Mouse (Mus musculus) c-Kit-positive CD71-negative TER-119-negative erythroid progenitor cells, embryonic 14.5 days (primary cell): ENCODE results near the gene Gimap7.
"Not testable (repeated sequence)": the region's sequence is repeated elsewhere in the genome, so short reads cannot be mapped to it uniquely, and the experiment has no call there.

Experiments used
- DNase-seq: peaks from one replicate; pipeline ENCODE4 v3.0.0-alpha.2; 2013; ENCODE audit warnings: low read depth

Gimap7 gene

DNA sequence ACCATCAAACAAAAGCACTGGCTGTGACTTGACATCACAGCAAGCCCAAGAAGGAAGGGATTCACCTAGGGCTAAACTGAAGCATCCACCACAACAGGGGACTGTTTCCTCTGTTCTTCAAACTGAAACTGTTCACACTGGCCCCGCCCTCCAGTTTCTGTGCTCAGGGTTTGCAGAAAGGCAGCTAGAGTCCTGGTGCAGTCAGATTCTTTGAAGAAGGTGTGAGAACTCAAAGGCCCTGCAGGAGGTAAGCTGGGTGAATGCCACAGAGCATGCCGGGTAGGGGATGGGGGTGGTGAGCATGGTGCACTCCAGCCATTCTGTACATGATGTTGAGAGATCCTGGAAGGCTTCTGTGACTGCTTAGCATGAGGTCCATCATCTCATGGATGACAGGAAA is at the start of gene Gimap7, which contains the start of gene Gm28053:
Gene Gimap7 (plus strand): TSS at position 167 of the 400 bp plus-strand sequence.
Gene Gm28053 (plus strand): TSS at position 153 of the 400 bp plus-strand sequence.
- DNase-seq = no peak

DNA sequence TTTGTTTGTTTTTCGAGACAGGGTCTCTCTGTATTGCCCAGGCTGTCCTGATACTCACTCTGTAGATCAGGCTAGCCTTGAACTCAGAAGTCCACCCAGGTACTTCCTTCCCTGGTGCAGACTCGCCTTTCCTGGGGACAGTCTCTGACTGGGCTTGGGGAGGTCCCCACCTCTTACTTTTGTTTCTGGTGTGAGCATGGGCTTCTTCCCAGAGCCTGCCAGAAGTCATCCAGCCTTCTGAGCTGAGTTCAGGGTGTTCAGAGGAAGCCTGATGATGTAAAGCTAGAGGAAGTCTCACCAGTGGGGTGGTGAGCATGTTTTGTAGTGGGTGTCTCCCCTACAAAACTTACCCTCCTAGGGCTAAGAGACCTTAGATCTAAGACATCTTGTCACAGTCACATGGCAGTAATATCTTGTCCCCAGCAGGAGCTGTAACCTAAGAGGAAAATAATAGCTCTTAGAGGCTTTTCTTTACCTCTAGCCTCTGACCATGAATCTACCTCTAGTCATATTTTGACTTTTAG is 48.9 kb upstream of the Gimap7 start:
- DNase-seq = no peak

DNA sequence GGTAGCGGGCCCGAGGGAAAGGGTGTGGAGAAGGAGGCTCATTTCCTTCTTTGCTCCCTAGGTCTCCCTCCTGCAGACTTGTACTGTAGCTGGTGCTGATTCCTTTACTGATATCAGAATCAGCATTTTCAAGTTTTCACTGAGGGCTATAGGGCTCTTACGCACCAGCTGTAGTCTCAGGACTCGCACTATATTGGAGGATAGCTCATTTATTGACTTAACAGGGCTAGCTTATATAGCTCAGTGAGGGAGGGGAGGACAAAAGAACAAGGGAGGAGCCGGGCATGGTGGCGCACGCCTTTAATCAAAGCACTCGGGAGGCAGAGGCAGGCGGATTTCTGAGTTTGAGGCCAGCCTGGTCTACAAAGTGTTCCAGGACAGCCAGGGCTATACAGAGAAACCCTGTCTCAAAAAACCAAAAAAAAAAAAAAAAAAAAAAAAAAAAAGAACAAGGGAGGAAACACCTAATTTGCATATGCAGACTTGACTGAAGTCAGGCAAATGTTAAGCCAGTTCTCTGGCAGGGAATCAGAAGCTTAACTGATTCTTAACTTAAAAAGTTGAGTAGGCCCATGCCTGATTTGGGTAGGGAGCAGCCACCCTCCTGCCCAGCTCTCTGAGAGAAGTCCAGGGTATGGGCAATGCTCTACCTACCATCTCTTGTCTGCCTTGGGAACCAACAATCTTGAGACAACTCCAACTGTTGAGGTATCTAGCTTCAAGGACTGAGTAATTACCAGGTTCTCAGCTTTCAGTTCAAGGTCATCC is 43.9 kb upstream of the Gimap7 start:
- no peak for DNase-seq

DNA sequence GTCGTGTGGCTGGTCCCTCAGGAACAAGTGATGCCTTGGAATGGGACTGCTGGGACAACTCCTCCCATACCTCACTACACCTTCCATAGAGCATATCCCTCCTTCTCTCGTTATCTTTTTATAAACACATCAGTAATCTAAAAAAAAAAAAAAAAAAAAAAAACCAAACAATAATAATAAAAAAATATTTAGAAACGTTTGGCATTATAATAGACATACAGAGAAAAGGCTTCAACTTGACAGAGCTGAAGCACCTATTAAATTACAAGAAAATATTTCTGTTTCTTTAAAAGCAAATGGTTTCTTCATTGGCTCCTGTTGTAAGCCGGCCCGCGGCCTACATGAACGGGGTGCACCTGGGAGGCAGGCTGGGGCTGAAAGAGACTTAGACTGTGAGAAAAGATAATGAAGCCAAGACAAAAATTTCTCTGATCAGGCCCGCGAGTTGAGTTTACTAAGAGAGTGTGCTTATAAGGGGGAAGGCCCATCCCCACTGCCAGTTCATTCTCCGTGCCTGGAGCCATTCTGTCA is 43.0 kb upstream of the Gimap7 start:
- no peak for DNase-seq

DNA sequence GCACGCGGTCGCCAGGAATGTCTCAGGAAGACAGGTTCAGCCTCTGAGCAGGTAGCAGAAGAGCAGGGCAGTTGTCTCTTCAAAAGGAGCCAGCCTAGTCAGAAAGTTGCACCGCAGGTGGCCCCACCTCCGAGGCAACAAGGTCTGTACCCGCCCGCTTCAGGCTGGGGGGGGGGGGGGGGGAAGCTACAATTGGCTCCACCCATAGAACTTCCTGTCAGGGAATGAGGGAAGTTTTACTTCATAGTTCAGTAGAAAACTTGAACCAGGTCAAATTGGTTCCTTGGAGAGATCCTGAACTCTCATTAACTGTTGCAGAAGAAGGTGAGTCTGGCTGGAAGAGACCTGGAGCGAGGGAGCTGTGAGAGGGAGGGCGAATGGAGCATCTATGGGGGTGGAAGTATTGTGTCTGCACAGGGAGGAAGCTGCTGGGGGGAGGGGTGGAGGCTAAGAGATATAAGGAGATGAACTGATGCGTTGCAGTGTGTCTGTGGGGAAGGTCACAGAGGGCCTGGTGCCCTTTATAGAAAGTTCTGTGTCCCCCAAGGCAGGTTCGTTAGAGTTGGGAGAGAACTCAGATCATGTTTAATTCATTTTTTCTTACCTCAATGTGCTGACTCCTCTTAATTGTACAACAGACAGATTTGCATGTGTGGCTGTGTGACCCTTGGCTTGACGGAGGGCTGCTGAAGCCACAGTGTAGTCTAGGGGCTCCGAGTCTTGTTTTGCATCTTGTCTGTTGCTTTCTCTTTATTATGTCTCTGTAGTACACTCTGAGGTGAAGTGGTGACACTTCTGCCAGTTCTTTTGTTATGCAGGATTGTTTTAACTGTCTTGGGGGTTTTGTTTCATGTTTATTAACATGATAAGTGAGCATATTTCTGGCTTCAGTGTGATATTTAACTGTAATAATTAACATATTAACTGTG is 42.2 kb upstream of the Gimap7 start, which contains the start of gene Gimap9:
Gene Gimap9 (plus strand): TSS at position 199 of the 929 bp plus-strand sequence.
- no peak for DNase-seq

DNA sequence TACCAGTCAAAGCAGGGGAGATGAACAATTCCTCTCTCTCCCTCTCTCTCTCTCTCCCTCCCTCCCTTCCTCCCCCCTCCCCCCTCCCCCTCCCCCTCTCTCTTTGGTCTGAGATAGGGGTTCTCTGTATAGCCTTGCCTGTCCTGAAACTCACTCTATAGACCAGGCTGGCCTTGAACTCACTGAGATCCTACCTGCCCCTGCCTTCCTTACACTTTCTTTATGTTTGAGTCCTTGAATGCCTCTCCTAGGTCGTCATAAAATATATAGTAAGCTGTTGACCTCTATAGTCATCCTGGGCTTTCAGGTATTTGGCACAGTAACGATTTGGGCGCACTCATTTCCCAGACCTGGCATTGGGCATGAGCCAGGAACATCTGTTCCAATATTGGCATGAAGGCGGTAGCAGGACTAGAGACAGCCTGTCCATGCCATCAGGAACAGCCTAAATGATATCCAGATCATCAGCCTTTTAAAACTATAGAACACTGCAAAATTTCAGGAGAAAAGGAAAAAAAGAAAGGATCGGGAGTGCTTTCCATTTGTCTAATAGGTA is 41.5 kb upstream of the Gimap7 start:
- no peak for DNase-seq

DNA sequence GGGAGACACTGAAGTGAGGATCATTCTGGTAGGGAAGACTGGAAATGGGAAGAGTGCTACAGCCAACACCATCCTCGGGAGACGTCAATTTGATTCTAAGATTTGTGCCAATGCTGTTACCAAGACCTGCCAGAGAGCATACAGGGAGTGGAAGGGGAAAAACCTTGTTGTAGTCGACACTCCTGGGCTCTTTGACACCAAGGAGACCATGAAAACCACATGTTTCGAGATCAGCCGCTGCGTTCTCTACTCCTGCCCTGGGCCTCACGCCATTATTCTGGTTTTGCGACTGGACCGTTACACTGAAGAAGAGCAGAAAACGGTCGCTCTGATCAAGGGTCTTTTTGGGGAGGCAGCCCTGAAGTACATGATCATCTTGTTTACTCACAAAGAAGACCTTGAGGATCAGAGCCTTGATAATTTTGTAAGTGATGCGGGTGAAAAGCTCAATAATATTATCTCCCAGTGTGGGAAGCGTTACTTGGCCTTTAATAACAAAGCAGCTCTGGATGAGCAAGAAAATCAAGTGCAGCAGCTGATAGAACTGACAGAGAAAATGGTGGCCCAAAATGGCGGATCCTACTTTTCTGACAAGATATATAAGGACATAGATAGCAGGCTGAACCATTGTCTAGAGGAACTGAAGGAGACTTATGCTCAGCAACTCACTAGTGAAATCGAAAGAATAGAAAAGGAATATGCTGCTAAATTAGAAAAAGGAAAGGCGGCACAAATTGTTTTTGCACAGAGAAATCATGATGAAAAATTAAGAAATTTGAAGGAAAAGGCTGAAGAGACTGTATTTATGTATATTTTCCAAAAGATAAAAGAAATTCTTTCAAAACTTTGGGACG is 40.7 kb upstream of the Gimap7 start:
- DNase-seq = no peak

DNA sequence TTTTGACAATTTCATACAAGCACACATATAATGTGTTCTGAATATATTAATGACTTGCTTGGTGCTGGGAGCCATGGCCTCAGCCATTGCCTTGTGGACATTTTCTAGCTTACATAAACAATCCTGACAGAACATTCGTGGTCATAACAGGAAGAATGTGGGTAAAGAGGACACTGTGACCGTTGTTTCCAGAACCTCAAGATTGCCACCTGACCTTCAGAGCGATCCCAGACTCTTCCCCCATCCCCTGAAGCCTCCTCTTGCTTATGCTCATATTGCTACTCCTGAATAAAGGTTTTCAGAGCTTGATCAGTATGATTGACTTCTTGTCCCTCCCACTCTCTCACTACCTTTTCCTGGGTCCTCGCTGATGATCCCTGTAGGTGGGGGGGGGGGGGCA is 40.0 kb upstream of the Gimap7 start:
- no peak for DNase-seq

DNA sequence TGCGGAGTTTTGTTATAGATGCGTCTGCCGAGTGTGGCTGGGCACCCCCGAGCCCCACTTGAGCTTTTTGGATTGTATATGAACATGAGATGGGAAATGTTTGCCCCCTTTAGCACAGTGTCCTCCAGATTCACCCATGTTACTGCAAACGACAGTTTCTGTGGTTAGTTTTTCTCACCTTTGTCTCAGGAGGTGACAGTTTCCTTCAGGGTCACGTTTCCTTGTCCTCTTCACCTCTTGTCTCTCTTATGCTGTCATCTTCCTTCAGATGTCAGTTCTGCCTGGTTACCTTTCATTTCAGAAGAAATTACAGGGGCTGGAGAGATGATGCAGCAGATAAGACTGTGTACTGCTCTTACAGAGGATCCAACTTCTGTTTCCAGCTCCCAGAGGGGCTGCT is 38.7 kb upstream of the Gimap7 start:
- DNase-seq = no peak

DNA sequence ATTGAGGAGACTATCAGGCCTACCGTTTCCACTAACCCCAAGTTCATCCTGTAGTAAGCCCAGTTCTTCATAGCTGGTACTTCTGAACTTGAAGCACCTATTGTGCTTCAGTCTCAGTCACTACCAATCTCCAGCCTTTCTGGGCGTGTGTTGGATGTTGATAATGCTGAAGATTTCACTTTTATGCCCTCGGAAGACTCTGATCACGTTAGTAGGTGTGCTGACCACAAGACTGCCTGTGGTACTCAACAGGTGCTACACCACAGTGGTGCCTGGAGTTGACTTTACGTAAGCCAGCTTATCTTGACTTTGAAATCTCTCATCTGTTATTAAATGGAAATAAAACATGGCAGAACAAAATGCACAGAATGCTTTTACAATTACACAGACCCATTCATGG is 38.0 kb upstream of the Gimap7 start:
- no peak for DNase-seq

DNA sequence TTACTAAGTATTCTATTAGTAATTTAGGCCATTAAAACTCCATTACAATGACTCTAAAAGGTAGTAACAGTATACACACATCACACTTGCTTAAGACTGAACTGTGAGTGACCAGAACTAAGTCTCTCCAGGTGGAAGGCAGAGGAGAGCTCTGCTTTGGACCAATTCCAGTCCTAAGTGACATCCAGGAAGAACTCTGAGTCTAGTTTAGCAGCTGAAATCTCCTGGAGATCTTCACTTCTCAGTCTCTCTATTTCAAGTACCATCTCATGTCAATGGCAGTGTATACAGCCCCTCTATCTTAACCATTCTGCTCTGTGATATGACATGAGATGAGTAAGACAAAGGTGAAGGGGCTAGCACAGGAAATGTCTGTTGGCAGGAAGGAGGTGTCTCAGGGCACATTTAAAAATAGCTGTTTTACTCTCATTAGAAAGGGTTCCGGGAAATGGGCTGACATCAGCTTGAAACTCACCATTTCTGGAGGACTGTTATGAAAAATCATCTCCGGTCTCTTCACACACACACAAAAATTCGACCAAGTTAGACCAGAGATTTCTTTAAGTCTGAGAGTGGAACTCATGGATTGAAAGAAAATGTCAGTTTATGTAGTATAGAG is 36.8 kb upstream of the Gimap7 start:
- DNase-seq = no peak

DNA sequence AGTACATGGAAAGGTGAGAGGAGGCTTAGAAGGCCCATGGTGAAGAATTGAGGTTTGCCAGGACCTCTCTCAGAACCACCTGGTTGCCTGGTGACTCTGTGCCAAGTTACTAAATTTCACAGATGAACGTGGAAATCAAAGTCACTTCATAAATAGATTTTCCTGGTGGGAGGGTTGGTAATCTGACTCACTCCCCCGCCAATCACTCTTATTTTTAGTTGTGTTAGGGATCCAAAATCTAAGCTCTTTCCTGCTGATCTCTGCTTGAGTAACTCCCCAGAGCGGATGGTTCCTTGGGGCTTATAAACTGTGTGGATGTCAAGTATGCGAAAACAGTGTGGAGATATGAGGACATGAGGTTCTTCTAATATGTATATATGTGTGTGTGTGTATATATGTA is 36.1 kb upstream of the Gimap7 start:
- DNase-seq = no peak

DNA sequence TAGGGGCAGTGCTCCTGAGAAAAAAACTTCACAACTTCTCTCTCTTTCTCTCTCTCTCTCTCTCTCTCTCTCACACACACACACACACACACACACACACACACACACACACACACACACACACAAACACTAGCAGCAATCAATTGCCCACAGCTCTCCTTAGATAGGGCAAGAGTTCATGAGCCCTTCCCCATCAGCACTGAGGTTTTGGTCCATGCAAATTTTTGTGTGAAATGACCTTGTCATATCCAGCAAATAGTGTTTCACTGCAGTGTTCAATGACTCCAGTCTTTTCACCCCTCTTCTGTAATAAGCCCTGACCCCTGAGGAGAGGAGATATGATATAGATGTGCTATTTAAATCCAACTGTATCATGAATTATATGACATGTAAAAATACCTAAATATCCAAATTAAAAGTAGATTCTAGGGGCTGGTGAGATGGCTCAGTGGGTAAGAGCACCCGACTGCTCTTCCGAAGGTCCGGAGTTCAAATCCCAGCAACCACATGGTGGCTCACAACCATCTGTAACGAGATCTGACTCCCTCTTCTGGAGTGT is 35.1 kb upstream of the Gimap7 start:
- not testable (repeated sequence) for DNase-seq

DNA sequence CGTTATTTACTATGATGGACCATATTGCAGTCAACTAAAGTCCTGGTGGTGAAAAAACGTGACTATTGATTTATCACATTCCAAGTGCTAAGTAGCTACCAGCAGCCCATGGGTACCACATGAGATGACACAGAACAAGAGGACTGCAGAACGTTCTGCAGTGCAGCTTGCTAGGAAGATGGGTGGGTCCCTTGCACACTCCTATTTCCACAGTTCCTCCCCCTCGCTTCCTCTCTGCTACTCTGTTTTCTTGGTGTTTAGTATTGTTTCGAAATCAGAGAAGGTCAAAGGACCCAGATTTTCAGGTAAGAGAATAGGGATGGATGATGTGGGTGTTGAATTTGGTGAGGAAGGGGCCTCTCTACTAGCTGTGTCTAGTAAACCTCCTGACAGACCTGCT is 34.1 kb upstream of the Gimap7 start, which contains the start of gene Gimap4:
Gene Gimap4 (plus strand): TSS at position 231 of the 400 bp plus-strand sequence.
- no peak for DNase-seq

DNA sequence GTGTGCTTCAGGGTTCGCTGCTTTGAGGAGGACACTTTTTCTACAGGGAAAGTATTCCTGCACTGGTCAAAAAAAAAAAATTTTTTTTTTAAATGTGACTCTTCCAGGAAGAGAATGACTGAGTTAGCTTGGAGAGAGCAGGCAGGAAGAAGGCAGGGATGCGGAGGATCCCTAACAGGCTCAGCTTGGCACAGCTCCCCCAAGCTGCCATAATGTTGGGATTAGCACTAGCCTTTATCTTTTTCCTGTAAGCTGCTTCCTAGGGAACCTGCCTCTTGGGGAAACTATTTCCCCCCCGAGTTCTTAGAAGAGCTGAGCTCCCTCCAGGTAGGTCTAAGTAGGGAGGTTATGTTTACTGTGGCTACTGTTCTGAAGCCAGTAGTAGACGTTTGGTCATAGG is 33.6 kb upstream of the Gimap7 start:
- no peak for DNase-seq

DNA sequence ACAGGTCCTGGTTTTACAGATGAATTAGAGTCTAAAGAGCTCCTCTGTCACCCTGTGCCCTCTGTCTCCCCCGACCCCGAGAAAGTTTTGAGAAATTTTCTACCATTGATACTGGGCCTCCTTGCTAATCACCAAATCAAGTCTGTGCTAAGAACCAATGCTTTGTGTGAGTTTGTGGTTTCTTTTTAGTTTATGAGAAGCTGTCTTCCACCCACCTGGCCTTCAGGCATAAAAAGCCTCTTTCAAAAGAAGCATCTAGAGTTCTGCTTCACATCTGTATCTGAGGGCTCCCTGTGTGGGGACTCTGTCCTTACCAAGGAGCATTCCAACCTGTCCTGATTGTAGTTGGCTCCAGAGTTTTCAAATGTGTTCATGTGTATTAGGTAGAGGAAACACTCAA is 33.2 kb upstream of the Gimap7 start:
- no peak for DNase-seq

DNA sequence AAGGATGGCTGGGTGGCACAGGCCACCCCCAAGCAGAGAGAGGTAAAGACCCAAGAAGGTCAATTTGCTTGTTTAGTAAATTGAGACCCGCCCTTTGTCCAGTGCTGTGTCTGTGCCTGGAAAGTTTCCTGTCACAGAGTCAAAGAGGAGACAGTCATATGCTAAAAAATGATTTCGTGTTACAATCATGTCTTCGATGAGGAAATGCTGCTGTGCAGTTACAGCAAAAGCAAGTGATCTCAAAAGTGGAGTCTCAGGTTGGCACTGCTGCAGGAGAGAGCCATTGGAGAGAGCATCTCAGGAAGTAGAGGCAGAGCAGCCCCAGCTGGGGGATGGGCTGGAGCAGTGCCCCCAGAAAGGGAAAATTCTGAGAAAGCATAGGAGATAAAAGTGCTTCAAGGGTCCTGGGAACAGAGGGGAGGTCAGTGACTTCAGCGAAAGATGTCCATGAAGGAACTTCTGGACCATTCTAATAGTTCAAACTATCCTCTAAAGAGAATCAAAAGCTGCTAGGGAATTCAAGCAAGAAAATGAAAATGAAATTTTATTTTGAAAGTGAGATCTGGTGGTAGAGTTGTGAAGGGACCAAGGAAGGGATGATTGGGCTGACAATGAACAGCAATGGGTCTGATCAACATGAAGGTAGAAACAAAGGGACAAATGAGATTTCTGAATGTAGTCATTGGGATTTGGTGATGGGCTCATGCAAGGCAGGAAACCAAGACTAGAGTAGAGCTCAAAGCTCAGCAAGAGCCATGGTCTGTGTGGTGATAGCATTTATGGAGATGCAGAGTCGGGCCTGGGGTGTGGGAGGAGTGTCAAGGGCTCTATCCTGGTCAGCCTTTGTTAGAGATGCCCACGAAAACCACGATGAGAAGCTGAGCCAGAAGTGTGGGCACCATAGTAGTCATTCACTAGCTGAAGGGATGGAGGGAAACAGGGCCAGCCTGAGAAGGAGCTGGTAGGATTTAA is 32.4 kb upstream of the Gimap7 start:
- DNase-seq = no peak

DNA sequence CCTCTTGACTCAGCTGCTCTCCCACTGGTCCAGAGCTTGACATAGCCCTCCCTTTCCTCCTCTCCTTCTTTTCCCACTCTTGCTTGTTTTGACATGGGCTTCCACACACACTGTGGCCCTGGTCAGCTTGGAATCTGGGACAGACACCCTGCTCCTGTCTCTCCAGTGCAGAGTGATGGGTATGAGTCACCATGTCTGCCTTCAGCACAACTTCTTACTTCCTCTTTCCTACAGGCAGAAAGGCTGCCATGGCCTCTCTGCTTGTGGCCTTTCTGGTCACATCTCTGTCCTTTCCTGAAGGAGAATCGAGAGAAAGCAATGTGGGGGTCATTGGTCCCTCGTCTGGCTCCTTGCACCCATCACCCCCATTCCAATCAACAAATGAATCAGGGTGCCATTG is 31.3 kb upstream of the Gimap7 start:
- no peak for DNase-seq

DNA sequence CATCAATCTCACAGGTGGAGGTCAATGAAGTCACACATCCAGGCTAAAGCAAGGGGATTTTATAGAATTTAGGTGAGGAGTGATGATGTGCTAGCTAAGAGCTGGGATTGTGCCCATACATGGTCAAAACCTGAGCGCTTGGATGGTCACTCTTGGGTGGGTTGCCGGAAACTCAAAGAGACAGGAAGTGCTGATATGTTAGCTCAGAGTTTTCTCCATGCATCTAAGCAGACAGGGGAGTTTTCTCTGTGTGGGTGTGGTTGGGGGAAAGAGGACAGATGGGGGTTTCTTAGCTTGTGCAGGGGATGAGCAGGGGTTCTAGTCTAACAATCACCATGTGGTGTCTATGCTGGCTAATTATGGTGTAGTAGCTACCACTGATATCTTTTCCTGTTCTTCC is 29.1 kb upstream of the Gimap7 start:
- no peak for DNase-seq
